Mouse (Mus musculus): Measurements from ENCODE around the gene Lrrc32. TPM values are rescaled to one million over a fixed set of nuclear protein-coding genes. Genes with fewer than 3 reads are reported as not detected.
A peak's percentile ranks its signal among the peaks of the same experiment; 100 is the strongest.

Lrrc32 gene
- 1 to 10 TPM; 5.9 to 6.4 TPM for total RNA-seq (2021)
- long read RNA-seq, experiment 1, full-length matches to known transcripts, result 12 of 16 reads
- long read RNA-seq, experiment 1, partial matches to known transcripts, result 0 of 16 reads
- long read RNA-seq, experiment 1, other reads (novel, unspliced or antisense), result 4 of 16 reads
- long read RNA-seq, experiment 2, full-length matches to known transcripts, result 7 of 7 reads
- long read RNA-seq, experiment 2, partial matches to known transcripts, result 0 of 7 reads
- long read RNA-seq, experiment 2, other reads (novel, unspliced or antisense), result 0 of 7 reads

DNA sequence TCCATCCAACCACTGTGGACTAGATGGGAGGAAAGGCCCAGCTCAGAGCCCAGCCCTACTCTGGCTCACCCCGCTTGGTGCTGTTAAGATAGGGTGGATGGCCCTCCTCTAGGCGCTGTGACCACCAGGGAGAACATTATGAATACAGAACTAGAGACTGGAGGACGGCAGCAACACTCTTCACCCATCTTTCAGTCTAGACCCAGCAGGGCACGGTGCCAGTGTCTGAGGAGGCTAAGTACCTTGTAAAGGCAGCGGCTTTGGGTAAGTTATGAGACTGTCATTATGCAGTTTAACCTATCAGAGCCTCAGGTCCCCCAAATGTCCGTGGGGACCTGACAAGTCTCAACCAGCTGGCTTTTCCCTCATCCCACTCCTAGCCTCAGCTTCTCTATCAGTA lies at the start of gene Lrrc32:
TSS of gene Lrrc32 (plus strand) at position 153 of the 400 bp plus-strand sequence.
- no peak for DNase-seq (ENCODE audit: low spot score in 2 of 2)

DNA sequence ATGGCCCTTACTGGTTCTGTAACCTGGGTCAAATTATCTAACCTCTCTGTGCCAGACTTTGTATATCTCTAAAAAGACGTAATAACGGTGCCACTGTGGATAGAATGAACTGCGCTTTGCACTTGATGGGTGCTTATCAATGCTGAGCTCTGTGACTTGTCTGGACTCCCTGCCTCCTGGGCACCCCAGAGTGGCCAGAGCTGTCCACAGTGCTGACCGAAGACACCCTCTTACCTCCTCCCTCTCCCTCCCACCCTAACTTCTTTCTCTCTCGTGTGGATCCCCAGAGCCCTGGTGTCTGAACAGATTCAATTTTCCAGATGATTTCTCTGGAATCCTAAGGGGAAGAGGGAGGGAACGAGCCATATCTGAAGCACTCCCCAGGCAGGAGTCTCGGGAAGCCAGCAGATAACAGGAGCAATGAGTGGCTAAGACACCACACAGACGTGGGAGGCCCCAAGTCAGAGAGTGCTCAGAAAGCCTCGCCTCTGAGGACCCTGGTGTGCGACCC lies 49.1 kb upstream of the Lrrc32 start, which contains the start of gene Gucy2d:
TSS of gene Gucy2d (plus strand) at position 461 of the 511 bp plus-strand sequence.
- DNase-seq (ENCODE audit: low spot score in 2 of 2), result no peak

GRCm38 (mm10) chr7:98446873-98447272 lies 42.2 kb upstream of the Lrrc32 start:
- DNase-seq (ENCODE audit: low spot score in 2 of 2), result no peak

DNA sequence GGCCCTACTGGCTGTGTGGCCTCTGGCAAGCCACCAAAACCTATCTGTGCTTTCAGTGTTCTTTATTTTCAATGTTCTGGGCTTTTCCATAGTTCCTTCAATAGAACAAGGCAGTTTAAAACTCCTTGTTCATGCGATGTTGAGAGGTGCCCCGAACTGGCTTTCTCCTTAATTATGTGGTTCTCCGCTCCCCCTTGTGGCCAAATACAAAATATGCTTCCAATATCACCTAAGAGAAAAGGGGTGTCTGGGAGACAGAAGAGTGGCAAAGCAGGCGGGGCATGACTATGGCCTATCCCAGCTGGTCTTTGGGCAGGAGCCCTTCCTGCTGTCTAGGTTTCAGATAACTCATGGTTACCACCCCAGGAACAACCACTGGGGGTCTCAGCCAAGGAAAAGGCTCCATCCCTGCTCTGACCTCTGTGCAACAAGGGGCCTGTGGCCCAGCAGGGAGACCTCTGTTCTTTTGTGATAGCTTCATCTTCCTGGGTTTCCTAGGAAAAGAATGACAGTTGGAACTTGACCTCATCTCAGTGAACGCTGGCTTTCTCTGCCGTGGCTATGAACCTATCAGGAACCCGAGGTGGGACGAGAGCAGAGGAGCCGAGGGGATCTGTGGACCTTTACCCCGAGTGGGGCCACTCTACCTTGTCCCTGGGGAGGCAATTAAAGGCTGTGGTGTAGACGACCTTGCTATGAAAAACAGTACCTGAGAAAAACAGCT lies 41.3 kb upstream of the Lrrc32 start:
- peak in 1 of 2 experiments; percentile 30 for DNase-seq (ENCODE audit: low spot score in 2 of 2)

DNA sequence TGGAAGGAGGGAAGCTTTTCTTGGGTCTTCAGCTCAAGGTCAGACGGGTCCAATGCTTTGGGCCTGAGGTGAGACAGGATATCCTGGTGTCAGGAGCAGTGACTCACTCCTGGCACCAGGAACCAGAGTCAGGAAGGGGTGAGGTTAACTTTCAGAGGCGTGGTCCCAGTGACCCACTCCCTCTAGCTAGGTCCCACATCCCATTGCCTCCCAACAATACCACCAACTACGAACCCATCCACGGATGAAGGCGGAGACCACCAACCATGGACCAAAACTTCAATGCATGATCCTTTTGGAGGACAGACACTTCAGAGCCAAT lies 40.8 kb upstream of the Lrrc32 start:
- no peak for DNase-seq (ENCODE audit: low spot score in 2 of 2)

DNA sequence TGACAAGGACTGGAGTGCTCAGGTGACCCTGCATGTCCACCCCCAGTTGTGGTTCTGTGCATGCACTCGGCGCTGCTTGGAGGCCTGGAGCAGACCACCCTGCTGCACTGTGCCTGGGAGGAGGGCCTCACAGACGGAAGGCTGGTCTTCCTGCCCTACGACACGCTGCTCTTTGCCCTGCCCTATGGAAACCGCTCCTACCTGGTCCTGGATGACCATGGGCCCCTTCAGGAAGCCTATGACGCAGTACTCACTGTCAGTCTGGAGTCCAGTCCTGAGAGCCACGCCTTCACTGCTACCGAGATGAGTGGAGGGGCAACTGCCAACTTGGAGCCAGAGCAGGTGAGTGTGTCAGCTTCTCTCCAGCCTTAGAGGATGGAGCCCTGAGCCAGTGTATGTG lies 39.4 kb upstream of the Lrrc32 start:
- no peak for DNase-seq (ENCODE audit: low spot score in 2 of 2)

DNA sequence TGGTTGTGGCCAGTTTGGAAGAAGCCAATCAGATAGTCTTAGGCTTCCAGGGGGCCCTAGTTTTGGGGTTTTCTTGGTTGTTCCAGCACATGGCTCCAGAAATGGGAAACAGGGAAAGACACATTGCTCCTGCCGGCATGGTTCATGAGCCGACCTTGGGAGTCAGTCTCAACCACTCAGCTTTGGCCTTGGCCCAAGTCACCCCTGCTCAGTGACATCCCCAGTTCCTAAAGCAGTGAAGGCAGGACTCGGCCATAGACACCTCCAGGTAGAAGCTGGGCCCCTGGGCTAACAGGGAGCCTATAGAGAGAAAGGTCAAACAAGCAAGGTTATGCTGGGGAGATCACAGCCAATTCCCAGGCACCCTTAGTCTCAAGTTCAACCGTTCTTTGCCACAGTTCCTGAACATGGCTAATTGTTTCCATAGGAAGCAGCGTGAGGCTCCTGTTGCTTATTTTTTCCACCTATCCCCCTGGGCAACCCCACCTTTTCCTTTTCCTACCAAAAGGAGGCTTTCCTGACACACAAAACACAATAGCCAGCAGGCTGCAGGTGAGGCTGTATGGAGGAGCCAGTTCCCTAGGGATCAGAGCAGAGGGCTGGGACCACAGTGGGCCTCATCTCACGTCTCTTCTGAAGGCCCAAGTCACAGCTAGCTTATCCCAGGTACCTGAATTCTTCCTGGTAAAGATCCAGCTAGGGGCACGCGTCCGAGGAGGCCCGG lies 34.5 kb upstream of the Lrrc32 start:
- DNase-seq (ENCODE audit: low spot score in 2 of 2), result no peak

- no peak for DNase-seq (ENCODE audit: low spot score in 2 of 2)
Observed at GRCm38 (mm10) chr7:98460319-98460718, 28.8 kb upstream of the Lrrc32 start.

GRCm38 (mm10) chr7:98469089-98469488 lies 20.0 kb upstream of the Lrrc32 start:
- no peak for DNase-seq (ENCODE audit: low spot score in 2 of 2)

DNA sequence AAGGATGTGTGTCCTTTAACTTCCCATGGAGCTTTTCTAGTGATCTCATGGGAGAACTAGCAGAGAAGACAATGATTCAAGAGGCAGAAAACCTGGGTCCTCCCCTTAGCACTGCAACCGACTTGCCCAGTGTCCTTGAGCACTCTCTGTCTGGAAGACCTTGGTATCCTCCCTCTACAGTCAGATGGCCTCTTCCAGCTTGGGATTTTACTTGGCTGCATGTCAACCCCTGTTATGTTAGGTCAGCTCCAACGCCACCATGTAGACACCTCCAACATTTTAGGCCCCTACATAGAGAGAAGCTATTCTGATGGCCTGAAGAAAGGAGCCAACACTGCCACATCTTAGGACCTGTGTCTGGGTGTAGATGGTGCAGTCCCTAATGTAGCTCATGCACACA lies 16.6 kb upstream of the Lrrc32 start:
- DNase-seq (ENCODE audit: low spot score in 2 of 2), result no peak

DNA sequence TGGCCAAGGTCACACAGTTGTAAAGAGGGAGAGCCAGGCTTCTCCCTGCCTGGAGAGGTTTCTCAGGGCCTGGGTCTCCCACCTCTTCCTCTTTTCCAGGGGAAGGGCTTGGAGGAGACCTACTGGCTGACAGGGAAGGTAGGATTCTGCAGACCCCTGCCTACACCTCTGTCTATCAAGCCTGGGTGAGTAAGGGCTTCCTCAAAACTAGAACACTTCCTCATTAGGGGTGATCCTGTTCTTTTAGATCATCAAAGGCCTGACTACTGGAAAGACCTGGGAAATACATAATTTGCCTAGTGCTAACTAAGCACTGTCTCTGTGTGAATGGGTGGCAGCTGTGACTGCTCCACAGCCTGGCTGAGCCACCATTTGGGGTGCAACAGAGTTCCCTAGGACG lies 14.5 kb upstream of the Lrrc32 start:
- DNase-seq (ENCODE audit: low spot score in 2 of 2), result no peak

GRCm38 (mm10) chr7:98477153-98477552 lies 11.9 kb upstream of the Lrrc32 start:
- peak in 1 of 2 experiments; percentile 20 for DNase-seq (ENCODE audit: low spot score in 2 of 2)

GRCm38 (mm10) chr7:98480481-98480880 lies 8.6 kb upstream of the Lrrc32 start:
- DNase-seq (ENCODE audit: low spot score in 2 of 2), result no peak

- DNase-seq (ENCODE audit: low spot score in 2 of 2), result peak; percentile 76 to 80
Observed at GRCm38 (mm10) chr7:98481066-98481734, 7.9 kb upstream of the Lrrc32 start.

DNA sequence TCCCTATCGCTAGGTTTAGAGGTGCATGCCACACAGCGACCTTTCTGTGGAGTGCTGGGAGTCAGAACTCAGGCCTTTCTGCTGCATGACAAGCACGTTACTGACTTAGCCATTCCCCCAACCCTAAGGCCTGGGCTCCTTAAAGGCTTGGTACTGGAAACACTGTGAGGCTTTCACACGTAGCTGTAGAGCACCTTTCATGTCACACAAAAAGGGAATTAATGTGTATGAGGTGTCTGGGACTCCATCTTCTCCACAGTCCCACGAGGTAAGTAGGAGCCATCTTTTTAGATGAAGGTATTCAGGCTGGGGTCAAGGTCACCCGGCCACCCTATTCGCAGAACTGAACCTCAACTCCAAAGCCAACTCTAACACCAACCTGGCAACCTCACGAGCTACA lies 7.2 kb upstream of the Lrrc32 start:
- no peak for DNase-seq (ENCODE audit: low spot score in 2 of 2)

GRCm38 (mm10) chr7:98482551-98483267 lies 6.4 kb upstream of the Lrrc32 start:
- DNase-seq (ENCODE audit: low spot score in 2 of 2), result no peak

DNA sequence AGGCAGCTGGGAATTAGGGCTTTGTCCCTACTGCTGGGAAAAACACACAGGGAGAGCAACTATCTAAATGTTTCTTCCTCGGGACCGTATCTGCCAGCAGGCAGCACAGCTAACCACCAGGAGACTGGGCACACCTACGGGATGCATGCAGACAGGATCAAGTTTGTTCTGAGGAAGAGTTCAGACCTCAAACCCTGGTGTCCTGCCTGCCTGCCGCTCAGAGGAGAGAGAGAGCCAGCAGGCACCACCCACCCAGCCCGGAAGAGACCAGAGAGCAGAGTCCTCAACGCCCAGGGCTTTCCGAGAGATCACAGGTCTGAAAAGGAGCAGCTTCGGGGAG lies 5.8 kb upstream of the Lrrc32 start:
- DNase-seq (ENCODE audit: low spot score in 2 of 2), result no peak

DNA sequence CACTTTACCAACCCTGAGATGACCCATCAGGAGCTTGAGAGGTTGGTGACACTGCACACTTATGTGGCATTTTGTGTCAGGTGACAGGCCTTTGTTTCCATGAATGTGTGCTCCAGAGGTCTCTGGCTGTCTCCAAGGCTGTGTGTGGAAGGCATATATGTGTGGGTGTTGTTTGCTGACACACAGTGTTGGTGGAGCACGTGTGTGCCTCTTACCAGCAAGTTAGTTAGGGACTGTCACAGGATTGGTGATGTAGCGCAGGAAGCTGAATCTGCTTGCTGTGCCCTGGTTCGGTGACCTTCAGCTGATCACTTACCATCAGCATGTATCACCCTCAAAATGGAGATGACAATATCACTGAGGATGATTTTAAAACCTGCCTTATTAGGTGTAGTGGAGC lies 4.2 kb upstream of the Lrrc32 start:
- DNase-seq (ENCODE audit: low spot score in 2 of 2), result no peak

- DNase-seq (ENCODE audit: low spot score in 2 of 2), result peak; percentile 36 to 54
Observed at GRCm38 (mm10) chr7:98485508-98485907, 3.6 kb upstream of the Lrrc32 start.

DNA sequence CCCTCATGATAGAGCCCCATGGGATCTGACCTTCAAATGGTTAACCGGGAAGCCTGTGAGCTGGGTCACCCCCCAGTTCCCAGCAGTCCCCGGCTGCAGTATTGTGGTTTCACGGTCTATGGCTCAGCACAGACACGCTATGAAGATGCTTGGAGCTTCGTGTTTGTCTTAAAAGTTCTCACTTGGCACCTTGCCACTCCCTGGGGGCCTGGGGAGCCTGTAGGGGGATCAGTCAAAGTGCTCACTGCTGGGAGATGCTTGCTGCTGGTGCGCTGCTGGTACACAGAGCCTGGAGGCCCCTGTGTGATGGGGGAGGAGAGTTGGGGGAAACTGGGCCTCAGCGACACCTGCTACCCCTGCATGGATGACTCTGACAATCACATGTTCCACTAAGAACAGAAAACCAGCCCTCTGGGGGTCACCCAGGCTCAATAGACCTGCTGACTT lies 2.6 kb upstream of the Lrrc32 start:
- DNase-seq (ENCODE audit: low spot score in 2 of 2), result no peak

All from left cerebral cortex, adult 18-20 months (tissue).